Mouse (Mus musculus): ENCODE results near the gene Ccser1.

Ccser1 gene

GRCm38 (mm10) chr6:62067024-62067380 lies 886.9 kb downstream of the Ccser1 start:
- no peak for DNase-seq

- DNase-seq = no peak
These were observed 925.3 kb downstream of the Ccser1 start for GRCm38 (mm10) chr6:62105464-62105863.

GRCm38 (mm10) chr6:62132531-62132930 lies 952.4 kb downstream of the Ccser1 start:
- DNase-seq = no peak

- DNase-seq = peak; percentile 55 to 70
These were observed 980.2 kb downstream of the Ccser1 start for GRCm38 (mm10) chr6:62160320-62160719.

GRCm38 (mm10) chr6:62162596-62162995 lies 982.5 kb downstream of the Ccser1 start:
- peak; percentile 32 to 56 for DNase-seq

- no peak for DNase-seq
These were observed 983.7 kb downstream of the Ccser1 start for GRCm38 (mm10) chr6:62163826-62164225.

GRCm38 (mm10) chr6:62196496-62197188 lies 1016.5 kb downstream of the Ccser1 start:
- DNase-seq = peak; percentile 23 to 27

GRCm38 (mm10) chr6:62198768-62199167 lies 1018.6 kb downstream of the Ccser1 start:
- peak; percentile 21 to 24 for DNase-seq

- peak; percentile 75 to 81 for DNase-seq
These were observed 1024.9 kb downstream of the Ccser1 start for GRCm38 (mm10) chr6:62205013-62205412.

GRCm38 (mm10) chr6:62221856-62222255 lies 1041.7 kb downstream of the Ccser1 start:
- no peak for DNase-seq

- DNase-seq = no peak
These were observed 1083.8 kb downstream of the Ccser1 start for GRCm38 (mm10) chr6:62263899-62264298.

- no peak for DNase-seq
These were observed 1084.4 kb downstream of the Ccser1 start for GRCm38 (mm10) chr6:62264525-62264924.

GRCm38 (mm10) chr6:62281256-62281655 lies 1101.1 kb downstream of the Ccser1 start:
- no peak for DNase-seq

GRCm38 (mm10) chr6:62301576-62302312 lies 1121.6 kb downstream of the Ccser1 start:
- DNase-seq = no peak

- DNase-seq = no peak
These were observed 1138.5 kb downstream of the Ccser1 start for GRCm38 (mm10) chr6:62318627-62319026.

GRCm38 (mm10) chr6:62340319-62340718 lies 1160.2 kb downstream of the Ccser1 start:
- peak; percentile 8 to 17 for DNase-seq

GRCm38 (mm10) chr6:62367802-62368201 lies 1187.7 kb downstream of the Ccser1 start:
- DNase-seq = no peak
